Mouse (Mus musculus): ENCODE data around the gene Pmfbp1. TPM values are rescaled to one million over a fixed set of nuclear protein-coding genes. Genes with fewer than 3 reads are reported as not detected.
"Not testable (repeated sequence)": the region's sequence is repeated elsewhere in the genome, so short reads cannot be mapped to it uniquely, and the experiment has no call there.

Pmfbp1 gene
- not detected in 2 replicates for polyA plus RNA-seq (2015; fragmentation: Nextera tagmentation; extraction: Ambion mirVana)

- WGBS: 93% methylated on average over 6 of the region's 6 CpGs
- Histone ChIP-seq H3K27me3 (replicated peaks; ENCODE audit: control insufficient read depth, insufficient read depth, low read length) (no peaks in the 10 kb centered on the region), H3K4me1 (replicated peaks; ENCODE audit: control insufficient read depth, insufficient read depth, low read length) (no peaks in the 10 kb centered on the region), H3K9me3 (ENCODE audit: control insufficient read depth) (no peaks in the 10 kb centered on the region), H3K4me2 (replicated peaks; ENCODE audit: low read depth) (no peak within 1 kb of the TSS), H3K36me3 (ENCODE audit: control insufficient read depth, insufficient read depth) (no peaks in the 10 kb centered on the region), H3K9ac (ENCODE audit: low read depth, low read length) (no peak within 1 kb of the TSS), H3K4me3 (ENCODE audit: low read depth, low read length) (no peak within 1 kb of the TSS), H3K27ac (ENCODE audit: low read depth, low read length) (no peak within 1 kb of the TSS)
- TF ChIP-seq CTCF (IDR thresholded peaks at IDR 0.05; ENCODE audit: low read depth): no peak
- no peak for ATAC-seq
Measured at GRCm38 (mm10) chr8:109493727-109494126, at the start of gene Pmfbp1. Pmfbp1 (plus strand) TSS chr8:109494027.

GRCm38 (mm10) chr8:109446896-109447295 is 46.9 kb upstream of the Pmfbp1 start:
- not testable (repeated sequence) for H3K27ac ChIP-seq (ENCODE audit: low read depth, low read length); H3K36me3 ChIP-seq (ENCODE audit: control insufficient read depth, insufficient read depth); H3K27me3 ChIP-seq (replicated peaks; ENCODE audit: control insufficient read depth, insufficient read depth, low read length); H3K4me1 ChIP-seq (replicated peaks; ENCODE audit: control insufficient read depth, insufficient read depth, low read length); H3K4me2 ChIP-seq (replicated peaks; ENCODE audit: low read depth); H3K9ac ChIP-seq (ENCODE audit: low read depth, low read length); H3K9me3 ChIP-seq (ENCODE audit: control insufficient read depth); H3K4me3 ChIP-seq (ENCODE audit: low read depth, low read length); ATAC-seq
- 23% methylated on average over 6 of the region's 7 CpGs for WGBS

- 64% methylated on average over 7 of the region's 7 CpGs for WGBS
- ATAC-seq: no peak
- Histone ChIP-seq H3K4me2 (replicated peaks; ENCODE audit: low read depth) (no peak overlapping the region), H3K27me3 (replicated peaks; ENCODE audit: control insufficient read depth, insufficient read depth, low read length) (no peaks in the 10 kb centered on the region), H3K4me3 (ENCODE audit: low read depth, low read length) (no peak overlapping the region), H3K9me3 (ENCODE audit: control insufficient read depth) (no peaks in the 10 kb centered on the region), H3K9ac (ENCODE audit: low read depth, low read length) (no peak overlapping the region), H3K27ac (ENCODE audit: low read depth, low read length) (no peak overlapping the region), H3K36me3 (ENCODE audit: control insufficient read depth, insufficient read depth) (no peaks in the 10 kb centered on the region), H3K4me1 (replicated peaks; ENCODE audit: control insufficient read depth, insufficient read depth, low read length) (no peaks in the 10 kb centered on the region)
- no peak for TF ChIP-seq CTCF (IDR thresholded peaks at IDR 0.05; ENCODE audit: low read depth)
Measured at GRCm38 (mm10) chr8:109451000-109451399, 42.8 kb upstream of the Pmfbp1 start.

- no peak for ATAC-seq
- H3K4me2 ChIP-seq (replicated peaks; ENCODE audit: low read depth): no peak overlapping the region
- H3K27me3 ChIP-seq (replicated peaks; ENCODE audit: control insufficient read depth, insufficient read depth, low read length): no peaks in the 10 kb centered on the region
- H3K4me1 ChIP-seq (replicated peaks; ENCODE audit: control insufficient read depth, insufficient read depth, low read length): no peaks in the 10 kb centered on the region
- H3K9me3 ChIP-seq (ENCODE audit: control insufficient read depth): no peaks in the 10 kb centered on the region
- no peak overlapping the region for H3K4me3 ChIP-seq (ENCODE audit: low read depth, low read length)
- no peaks in the 10 kb centered on the region for H3K36me3 ChIP-seq (ENCODE audit: control insufficient read depth, insufficient read depth)
- no peak overlapping the region for H3K27ac ChIP-seq (ENCODE audit: low read depth, low read length)
- WGBS: 47% methylated on average over 2 of the region's 2 CpGs
- H3K9ac ChIP-seq (ENCODE audit: low read depth, low read length): no peak overlapping the region
- TF ChIP-seq CTCF (IDR thresholded peaks at IDR 0.05; ENCODE audit: low read depth): no peak
Measured at GRCm38 (mm10) chr8:109455113-109455512, 38.7 kb upstream of the Pmfbp1 start.

GRCm38 (mm10) chr8:109457387-109457786 is 36.4 kb upstream of the Pmfbp1 start:
- ATAC-seq: no peak
- no peak overlapping the region for H3K4me2 ChIP-seq (replicated peaks; ENCODE audit: low read depth)
- H3K27me3 ChIP-seq (replicated peaks; ENCODE audit: control insufficient read depth, insufficient read depth, low read length): no peaks in the 10 kb centered on the region
- H3K4me3 ChIP-seq (ENCODE audit: low read depth, low read length): no peak overlapping the region
- H3K4me1 ChIP-seq (replicated peaks; ENCODE audit: control insufficient read depth, insufficient read depth, low read length): no peaks in the 10 kb centered on the region
- no peak overlapping the region for H3K27ac ChIP-seq (ENCODE audit: low read depth, low read length)
- TF ChIP-seq CTCF (IDR thresholded peaks at IDR 0.05; ENCODE audit: low read depth): no peak
- H3K36me3 ChIP-seq (ENCODE audit: control insufficient read depth, insufficient read depth): no peaks in the 10 kb centered on the region
- no peaks in the 10 kb centered on the region for H3K9me3 ChIP-seq (ENCODE audit: control insufficient read depth)
- no peak overlapping the region for H3K9ac ChIP-seq (ENCODE audit: low read depth, low read length)
- WGBS: 78% methylated on average over 8 of the region's 8 CpGs

GRCm38 (mm10) chr8:109458580-109458979 is 35.2 kb upstream of the Pmfbp1 start:
- H3K9me3 ChIP-seq (ENCODE audit: control insufficient read depth): no peaks in the 10 kb centered on the region
- H3K4me3 ChIP-seq (ENCODE audit: low read depth, low read length): no peak overlapping the region
- WGBS: 67% methylated on average over 12 of the region's 12 CpGs
- no peaks in the 10 kb centered on the region for H3K27me3 ChIP-seq (replicated peaks; ENCODE audit: control insufficient read depth, insufficient read depth, low read length)
- H3K4me1 ChIP-seq (replicated peaks; ENCODE audit: control insufficient read depth, insufficient read depth, low read length): no peaks in the 10 kb centered on the region
- no peak overlapping the region for H3K27ac ChIP-seq (ENCODE audit: low read depth, low read length)
- H3K36me3 ChIP-seq (ENCODE audit: control insufficient read depth, insufficient read depth): no peaks in the 10 kb centered on the region
- no peak overlapping the region for H3K9ac ChIP-seq (ENCODE audit: low read depth, low read length)
- TF ChIP-seq CTCF (IDR thresholded peaks at IDR 0.05; ENCODE audit: low read depth): no peak
- H3K4me2 ChIP-seq (replicated peaks; ENCODE audit: low read depth): peak overlapping the region; percentile 44
- ATAC-seq: no peak

- H3K27me3 ChIP-seq (replicated peaks; ENCODE audit: control insufficient read depth, insufficient read depth, low read length): no peaks in the 10 kb centered on the region
- no peak overlapping the region for H3K27ac ChIP-seq (ENCODE audit: low read depth, low read length)
- TF ChIP-seq CTCF (IDR thresholded peaks at IDR 0.05; ENCODE audit: low read depth): no peak
- no peaks in the 10 kb centered on the region for H3K9me3 ChIP-seq (ENCODE audit: control insufficient read depth)
- ATAC-seq: no peak
- no peaks in the 10 kb centered on the region for H3K36me3 ChIP-seq (ENCODE audit: control insufficient read depth, insufficient read depth)
- H3K4me3 ChIP-seq (ENCODE audit: low read depth, low read length): no peak overlapping the region
- no peak overlapping the region; the same call in 1 of the 2 replicates for H3K9ac ChIP-seq (ENCODE audit: low read depth, low read length)
- no peak overlapping the region for H3K4me2 ChIP-seq (replicated peaks; ENCODE audit: low read depth)
- 0 out of 2 replicates have a peak, but pooled peaks cover 4% of the 10 kb centered on the region for H3K4me1 ChIP-seq (replicated peaks; ENCODE audit: control insufficient read depth, insufficient read depth, low read length)
- WGBS: 37% methylated on average over 2 of the region's 2 CpGs
Measured at GRCm38 (mm10) chr8:109463075-109463474, 30.8 kb upstream of the Pmfbp1 start.
